ENCODE assay signal across 21 mouse cellular contexts in genomic region chr9:60715271-60715670, GRCm38 (mm10). TPM values are rescaled to one million over a fixed set of nuclear protein-coding genes. Genes with fewer than 3 reads are reported as not detected.
DNase-seq lines count a peak whose midpoint lies in the region; TF ChIP-seq lines count a peak whose summit lies in the region.
"Had no signal": no experiment of that assay in that cellular context is flagged by ENCODE, and none has a peak within 500 bp of the region (broad histone marks: within the 10 kb centered on the region; RNA-seq: fewer than 3 reads in every experiment).

No protein-coding gene starts in this region.

- peak; percentile 45 to 55 for DNase-seq in frontal cortex, postnatal 36 days (ENCODE audit: low spot score in 2 of 2)
- no peak for DNase-seq in frontal cortex, postnatal 14 days (ENCODE audit: low spot score in 2 of 2)
- peak in 1 of 2 experiments; percentile 49 for DNase-seq in left cerebral cortex, adult 2 months (ENCODE audit: extremely low spot score in 1 of 2, low spot score in 2 of 2)
- no peak for DNase-seq in left cerebral cortex, postnatal 4 days
- peak; percentile 67 for DNase-seq in brain, adult 2 months (ENCODE audit: low read depth, low spot score)
- peak; percentile 59 to 70 for DNase-seq in right cerebral cortex, adult 2 months (ENCODE audit: low spot score in 2 of 2)
- DNase-seq in cerebellum, adult 11-12 months, result no peak
- DNase-seq: adrenal gland, postnatal 10 days; cerebellum, adult 9-10 months; gastrocnemius, postnatal 36 days; heart, adult 2 months; lung, postnatal 36 days; thymus, adult 2 months; thymus, postnatal 4 days had no signal

- peak overlapping the region; percentile 90 for H3K4me3 ChIP-seq in left cerebral cortex, adult 2 months
- H3K4me3 ChIP-seq: embryonic facial prominence, embryonic 15.5 days; forebrain, embryonic 15.5 days; heart, adult 2 months; heart, embryonic 13.5 days; megakaryocyte, embryonic 14.5 days had no signal

- TF ChIP-seq CTCF in left cerebral cortex, adult 2 months (IDR thresholded peaks at IDR 0.05), result no peak

- peak overlapping the region; percentile 99 for H3K27ac ChIP-seq in left cerebral cortex, adult 2 months
- H3K27ac ChIP-seq: embryonic facial prominence, embryonic 15.5 days; forebrain, embryonic 15.5 days; heart, adult 2 months; heart, embryonic 13.5 days; kidney, postnatal 0 days; liver, embryonic 14.5 days had no signal

- intact Hi-C loops in left cerebral cortex, adult 2 months (cut with DNase I), result loop anchor here (2.0 kb wide), 1 partner anchor 30 kb away; no protein-coding TSS in a partner anchor
- intact Hi-C loops in left cerebral cortex, postnatal 4 days (cut with DNase I), result no loop called here

RNA-seq across cellular contexts. Expression of gene Larp6, which starts 2.5 kb away (rescaled TPM):
- 10 to 100 TPM; 37.8 to 39.0 TPM for total RNA-seq in left cerebral cortex, adult 2 months (2021)
- total RNA-seq in left cerebral cortex, postnatal 4 days (2021), result 10 to 100 TPM; 29.4 to 29.5 TPM
- total RNA-seq: monocyte, adult 5-6 weeks had no signal

RNA-seq across cellular contexts. Expression of gene Lrrc49, which starts 27.3 kb away (rescaled TPM):
- total RNA-seq in left cerebral cortex, adult 2 months (2021), result 10 to 100 TPM; 86.7 to 94.7 TPM
- 10 to 100 TPM; 86.6 to 86.9 TPM for total RNA-seq in left cerebral cortex, postnatal 4 days (2021)

Comparison
In these comparisons a context has a peak if more than half of its experiments do, and no peak if none do; other contexts are left out.
1. DNase-seq: peak in frontal cortex, postnatal 36 days (2 of 2), brain, adult 2 months (single experiment) and right cerebral cortex, adult 2 months (2 of 2); none in frontal cortex, postnatal 14 days (0 of 2), left cerebral cortex, postnatal 4 days (single experiment) and cerebellum, adult 11-12 months (single experiment).